Mouse (Mus musculus) thymus, adult 2 months (tissue): ENCODE results near the gene 4930503B20Rik.

Experiments
- CTCF ChIP-seq: fragments of 200-500 bp; IDR thresholded peaks from 2 replicates; pipeline ENCODE4 v1.5.1; 2012; ENCODE audit warnings: mild to moderate bottlenecking, control low read depth, low read length, moderate library complexity, borderline replicate concordance; ENCODE audit not compliant: control insufficient read depth, poor library complexity, insufficient read depth; ENCODE audit errors: extremely low read depth
- POLR2A ChIP-seq: fragments of 200-500 bp; IDR thresholded peaks from 2 replicates; pipeline ENCODE4 v1.6.1; 2012; ENCODE audit warnings: mild to moderate bottlenecking, low read length, control low read depth, moderate library complexity; ENCODE audit not compliant: control insufficient read depth, poor library complexity, insufficient read depth; ENCODE audit errors: extremely low read depth

DNA sequence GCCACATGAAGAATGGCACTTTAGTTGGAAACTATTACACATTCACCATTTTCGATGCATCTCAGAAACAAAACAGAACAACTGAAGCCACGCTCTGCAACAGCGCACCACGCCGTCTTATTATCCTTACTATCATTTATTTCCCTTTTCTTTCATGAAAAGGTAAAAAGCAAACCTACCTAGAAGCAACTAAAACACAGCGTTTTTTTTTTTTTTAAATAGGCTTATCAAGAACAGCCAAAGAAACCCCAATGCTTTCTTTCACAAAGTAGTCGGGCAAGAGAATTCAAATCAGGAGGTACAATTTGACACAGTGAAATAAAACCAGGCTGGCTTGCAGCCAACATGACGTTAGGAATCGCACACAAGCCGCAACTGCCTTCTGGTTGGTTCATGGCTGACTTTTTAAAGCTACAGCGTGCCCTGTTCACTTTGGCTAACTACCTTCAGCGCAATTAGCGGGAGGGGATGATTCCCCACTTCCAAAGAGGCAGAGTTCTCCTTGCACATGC lies 31.1 kb upstream of the 4930503B20Rik start:
- TF ChIP-seq CTCF, result no peak
- no peak for TF ChIP-seq POLR2A
